Mouse (Mus musculus) heart, adult 2 months (tissue): Measurements from ENCODE around the gene Sgsm1.

Experiments
- CTCF ChIP-seq: fragments of 200-600 bp; IDR thresholded peaks from 2 replicates; pipeline ENCODE4 v1.8.1; 2022; ENCODE audit warnings: antibody characterized with exemption, mild to moderate bottlenecking, moderate library complexity
- POLR2A ChIP-seq: fragments of 200-500 bp; IDR thresholded peaks from 2 replicates; pipeline ENCODE4 v1.6.1; 2011; ENCODE audit warnings: mild to moderate bottlenecking, low read depth, low read length, control low read depth; ENCODE audit not compliant: insufficient read depth

DNA sequence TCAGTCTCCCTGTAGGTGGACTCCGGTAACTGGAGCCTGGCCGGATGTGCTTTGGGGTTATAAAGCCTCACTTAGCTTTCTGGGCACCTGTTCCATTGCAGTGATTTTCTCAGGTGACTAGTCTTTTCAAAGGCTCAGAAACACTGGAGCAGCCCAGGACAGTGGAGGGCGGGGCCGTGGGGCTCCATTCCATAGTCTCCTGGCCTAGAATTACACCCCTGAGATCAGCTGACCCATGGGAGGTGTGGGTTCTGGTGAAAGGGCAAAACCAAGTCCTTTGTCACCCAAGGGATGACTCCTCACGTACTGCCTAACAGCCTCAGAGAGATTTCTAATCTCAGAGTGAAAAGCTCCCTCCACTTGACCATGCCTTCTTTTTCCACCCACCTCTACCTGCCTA is 80.4 kb downstream of the Sgsm1 start:
- TF ChIP-seq CTCF, result no peak
- no peak for TF ChIP-seq POLR2A
